Mouse (Mus musculus) kidney, embryonic 16.5 days (tissue): ENCODE results near the gene Ppp3ca. TPM values are rescaled to one million over a fixed set of nuclear protein-coding genes. Genes with fewer than 3 reads are reported as not detected.
A peak's percentile ranks its signal among the peaks of the same experiment; 100 is the strongest.
"Not testable (repeated sequence)": the region's sequence is repeated elsewhere in the genome, so short reads cannot be mapped to it uniquely, and the experiment has no call there.

Experiments
- ATAC-seq: fragments of 200-750 bp; cut with Nextera tagmentation; 2 replicates; pipeline ENCODE4 v1.8.0; 2017; ENCODE audit warnings: moderate TSS enrichment; ENCODE audit not compliant: low FRiP score, low TSS enrichment
- H3K27ac ChIP-seq: fragments of 300-500 bp; sonication (generic); 2 replicates; pipeline ENCODE4 v1.5.1; 2014; ENCODE audit warnings: low read length
- H3K27me3 ChIP-seq: fragments of 300-500 bp; sonication (generic); 2 replicates; pipeline ENCODE4 v1.6.1; 2014; ENCODE audit warnings: low read length, control low read depth, mixed read lengths; ENCODE audit not compliant: insufficient read depth
- H3K36me3 ChIP-seq: fragments of 300-500 bp; sonication (generic); 2 replicates; pipeline ENCODE4 v1.6.1; 2014; ENCODE audit warnings: low read length, control low read depth, mixed read lengths; ENCODE audit not compliant: insufficient read depth
- H3K4me1 ChIP-seq: fragments of 300-500 bp; sonication (generic); 2 replicates; pipeline ENCODE4 v1.6.1; 2014; ENCODE audit warnings: low read length, control low read depth, mixed read lengths; ENCODE audit not compliant: insufficient read depth
- H3K4me2 ChIP-seq: fragments of 300-500 bp; sonication (generic); replicated peaks from 2 replicates; pipeline ENCODE4 v1.6.1; 2014; ENCODE audit warnings: low read depth, low read length
- H3K4me3 ChIP-seq: fragments of 300-500 bp; sonication (generic); 2 replicates; pipeline ENCODE4 v1.5.1; 2014; ENCODE audit warnings: mild to moderate bottlenecking, low read length
- H3K9ac ChIP-seq: fragments of 300-500 bp; sonication (generic); replicated peaks from 2 replicates; pipeline ENCODE4 v1.6.1; 2014; ENCODE audit warnings: low read length
- H3K9me3 ChIP-seq: fragments of 300-500 bp; sonication (generic); 2 replicates; pipeline ENCODE4 v1.6.1; 2016; ENCODE audit warnings: low read length, control low read depth
- WGBS: fragments of 180-500 bp; shearing (Covaris S2); extraction: QIAGEN DNeasy Blood & Tissue Kit; methylation state at CpG from one replicate; pipeline ENCODE4 v1.1.7; 2014; 5-methylcytosine and 5-hydroxymethylcytosine counted together
- polyA plus RNA-seq: library from polyadenylated mRNA; unstranded; fragments of >200 nt; fragmentation: Nextera tagmentation; extraction: Ambion mirVana; gene quantifications from 2 replicates; pipeline ENCODE4 v1.2.1, GENCODE M21; 2015

Gene Ppp3ca
- polyA plus RNA-seq, 1 experiment from 2014 or later, result 50.7 TPM

- H3K4me3 ChIP-seq, result no peak overlapping the region
- H3K36me3 ChIP-seq, result no peaks in the 10 kb centered on the region
- H3K27me3 ChIP-seq, result no peaks in the 10 kb centered on the region
- no peak overlapping the region for H3K27ac ChIP-seq
- no peak overlapping the region for H3K4me2 ChIP-seq
- no peaks in the 10 kb centered on the region for H3K9me3 ChIP-seq
- H3K9ac ChIP-seq, result no peak overlapping the region
- no peak for ATAC-seq
- WGBS, result 81% methylated on average over 15 of the region's 15 CpGs
- peaks cover 18% of the 10 kb centered on the region for H3K4me1 ChIP-seq
Observed at GRCm38 (mm10) chr3:136684191-136684958, 14.5 kb downstream of the Ppp3ca start.

- Histone ChIP-seq H3K27me3 (no peaks in the 10 kb centered on the region), H3K9ac (no peak overlapping the region), H3K27ac (no peak overlapping the region), H3K36me3 (no peaks in the 10 kb centered on the region), H3K4me1 (peaks cover 7% of the 10 kb centered on the region), H3K4me3 (no peak overlapping the region), H3K4me2 (no peak overlapping the region), H3K9me3 (no peaks in the 10 kb centered on the region)
- ATAC-seq, result no peak
- WGBS, result 92% methylated on average over 8 of the region's 8 CpGs
Observed at GRCm38 (mm10) chr3:136686429-136686828, 16.5 kb downstream of the Ppp3ca start.

DNA sequence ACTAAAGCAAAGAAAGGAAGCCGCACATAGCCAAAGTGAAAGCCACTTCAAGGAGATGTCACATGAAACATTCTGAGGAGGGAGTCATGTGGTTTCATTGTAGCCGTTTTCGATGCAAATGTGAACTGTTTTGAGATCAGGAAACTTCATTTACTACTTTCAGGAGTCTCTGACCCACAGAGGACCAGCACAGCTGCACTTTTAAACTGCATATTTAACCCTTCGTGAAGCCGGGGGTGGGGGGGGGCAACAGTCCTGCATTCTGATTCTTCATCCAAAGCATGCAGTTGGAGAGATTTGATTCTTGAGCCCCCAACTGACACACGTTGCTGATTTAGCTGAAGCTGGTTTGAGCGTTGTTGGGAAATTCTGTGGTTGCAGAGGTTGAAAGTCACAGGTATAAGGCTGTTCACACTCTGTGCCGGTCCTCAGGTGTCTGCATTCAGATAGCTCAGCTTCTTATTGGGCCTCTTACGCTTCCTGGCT, 18.2 kb downstream of the Ppp3ca start:
- Histone ChIP-seq H3K9ac (no peak overlapping the region), H3K27me3 (no peaks in the 10 kb centered on the region), H3K9me3 (no peaks in the 10 kb centered on the region), H3K4me2 (no peak overlapping the region), H3K27ac (no peak overlapping the region), H3K36me3 (no peaks in the 10 kb centered on the region), H3K4me3 (no peak overlapping the region), H3K4me1 (peaks cover 12% of the 10 kb centered on the region)
- no peak for ATAC-seq
- 64% methylated on average over 9 of the region's 9 CpGs for WGBS

GRCm38 (mm10) chr3:136689793-136690543, 20.0 kb downstream of the Ppp3ca start:
- Histone ChIP-seq H3K9ac (no peak overlapping the region), H3K27ac (no peak overlapping the region), H3K4me3 (no peak overlapping the region), H3K4me2 (no peak overlapping the region), H3K36me3 (no peaks in the 10 kb centered on the region), H3K27me3 (no peaks in the 10 kb centered on the region), H3K4me1 (peaks cover 12% of the 10 kb centered on the region), H3K9me3 (no peaks in the 10 kb centered on the region)
- ATAC-seq, result 0 out of 2 replicates have a peak, but pooled peaks have one; percentile 33
- WGBS, result 90% methylated on average over 7 of the region's 7 CpGs

DNA sequence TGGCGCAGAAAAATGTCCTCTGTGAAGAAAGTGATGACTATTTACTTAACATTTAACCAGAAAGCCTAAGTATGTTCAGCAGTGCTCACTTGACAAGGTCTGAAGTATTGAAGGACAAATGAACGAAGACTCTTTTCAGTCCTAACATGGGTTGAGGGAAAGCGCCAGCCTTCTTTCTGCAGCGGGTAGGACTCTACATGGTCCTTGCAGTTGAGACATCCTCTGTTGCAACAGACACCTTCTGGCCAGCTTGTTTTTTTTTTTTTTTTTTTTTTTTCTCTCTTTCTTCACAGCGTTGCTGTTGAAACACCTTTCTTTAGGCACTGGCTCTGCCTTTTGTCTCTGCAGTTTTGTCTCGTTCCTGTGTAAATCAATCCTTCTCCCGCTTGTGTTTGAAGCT, 22.1 kb downstream of the Ppp3ca start:
- Histone ChIP-seq H3K4me3 (no peak overlapping the region), H3K27me3 (no peaks in the 10 kb centered on the region), H3K9ac (no peak overlapping the region), H3K27ac (no peak overlapping the region), H3K36me3 (no peaks in the 10 kb centered on the region), H3K4me1 (peaks cover 12% of the 10 kb centered on the region), H3K9me3 (no peaks in the 10 kb centered on the region), H3K4me2 (no peak overlapping the region)
- no peak for ATAC-seq
- WGBS, result 65% methylated on average over 7 of the region's 7 CpGs

- H3K9me3 ChIP-seq, result no peaks in the 10 kb centered on the region
- no peak overlapping the region for H3K9ac ChIP-seq
- H3K4me1 ChIP-seq, result peaks cover 5% of the 10 kb centered on the region; the same call in 1 of the 2 replicates
- no peak overlapping the region for H3K27ac ChIP-seq
- H3K4me2 ChIP-seq, result no peak overlapping the region
- H3K36me3 ChIP-seq, result no peaks in the 10 kb centered on the region
- 94% methylated on average over 1 of the region's 1 CpGs for WGBS
- no peak overlapping the region for H3K4me3 ChIP-seq
- ATAC-seq, result no peak
- no peaks in the 10 kb centered on the region for H3K27me3 ChIP-seq
Observed at GRCm38 (mm10) chr3:136693547-136693946, 23.6 kb downstream of the Ppp3ca start.

- Histone ChIP-seq H3K27ac (no peak overlapping the region), H3K4me1 (no peaks in the 10 kb centered on the region), H3K4me2 (no peak overlapping the region), H3K4me3 (no peak overlapping the region), H3K9ac (no peak overlapping the region), H3K9me3 (no peaks in the 10 kb centered on the region), H3K36me3 (no peaks in the 10 kb centered on the region), H3K27me3 (no peaks in the 10 kb centered on the region)
- 64% methylated on average over 3 of the region's 3 CpGs for WGBS
- no peak for ATAC-seq
Observed at GRCm38 (mm10) chr3:136697626-136698191, 27.8 kb downstream of the Ppp3ca start.

GRCm38 (mm10) chr3:136699711-136700110, 29.8 kb downstream of the Ppp3ca start:
- H3K9ac ChIP-seq, ATAC-seq, H3K9me3 ChIP-seq, H3K4me2 ChIP-seq, H3K27ac ChIP-seq, H3K4me1 ChIP-seq, H3K27me3 ChIP-seq, H3K36me3 ChIP-seq, H3K4me3 ChIP-seq: not testable (repeated sequence)

DNA sequence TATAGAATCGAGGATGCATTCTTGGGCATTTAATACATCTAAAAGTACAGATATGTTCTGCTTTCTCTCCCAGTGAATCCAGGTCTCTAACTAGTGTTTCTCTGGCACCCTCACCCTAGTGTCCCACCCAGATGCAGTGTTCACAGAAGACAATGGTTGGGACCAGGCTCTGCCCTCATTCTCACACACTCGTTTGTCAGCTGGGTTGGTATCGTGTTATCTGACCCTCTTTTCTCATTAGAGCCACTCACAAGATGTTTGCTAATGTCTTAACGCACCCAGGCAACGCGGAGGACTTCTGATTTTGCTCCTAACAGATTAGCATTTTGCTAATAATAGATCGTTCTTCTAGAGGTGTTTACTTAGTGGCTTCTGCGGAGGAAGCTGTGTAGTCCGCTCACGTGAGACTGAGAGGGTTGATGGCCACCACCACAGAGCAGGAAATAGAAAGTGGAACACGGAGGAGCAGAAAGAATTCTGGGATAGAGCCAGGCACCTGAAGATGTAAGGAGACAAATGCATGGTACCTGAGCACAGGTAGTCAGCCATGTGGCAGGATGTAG, 30.6 kb downstream of the Ppp3ca start:
- no peak for ATAC-seq
- Histone ChIP-seq H3K27ac (no peak overlapping the region), H3K36me3 (no peaks in the 10 kb centered on the region), H3K4me1 (peaks cover 6% of the 10 kb centered on the region), H3K9ac (no peak overlapping the region), H3K27me3 (no peaks in the 10 kb centered on the region), H3K4me2 (no peak overlapping the region), H3K4me3 (no peak overlapping the region), H3K9me3 (no peaks in the 10 kb centered on the region)
- WGBS, result 78% methylated on average over 11 of the region's 11 CpGs
